Mouse (Mus musculus) brown adipose tissue, adult 24 weeks (tissue): ENCODE results near the gene Tmem119. TPM values are rescaled to one million over a fixed set of nuclear protein-coding genes. Genes with fewer than 3 reads are reported as not detected.
"Not testable (repeated sequence)": the region's sequence is repeated elsewhere in the genome, so short reads cannot be mapped to it uniquely, and the experiment has no call there.

Experiments
- H3K27ac ChIP-seq: fragments of 200-500 bp; replicated peaks from 2 replicates; pipeline ENCODE4 v1.5.1; 2012; ENCODE audit warnings: low read depth, mild to moderate bottlenecking, low read length
- H3K4me1 ChIP-seq: fragments of 200-500 bp; 2 replicates; pipeline ENCODE4 v1.6.1; 2012; ENCODE audit warnings: low read length, mixed read lengths; ENCODE audit not compliant: control insufficient read depth, insufficient read depth, insufficient read length
- H3K4me3 ChIP-seq: fragments of 200-500 bp; 2 replicates; pipeline ENCODE4 v1.5.1; 2012; ENCODE audit warnings: low read depth, mild to moderate bottlenecking, low read length, moderate library complexity; ENCODE audit not compliant: insufficient read depth
- polyA plus RNA-seq: library from polyadenylated mRNA; stranded (reverse); fragments of >200 nt; gene quantifications from 2 replicates; pipeline ENCODE4 v1.2.4, GENCODE M21; 2012; ENCODE audit not compliant: missing spikeins, insufficient read depth, insufficient read length

Gene Tmem119
- polyA plus RNA-seq, 1 experiment, result 1.5 TPM

GRCm38 (mm10) chr5:113829566-113830291 lies 29.4 kb upstream of the Tmem119 start:
- Histone ChIP-seq H3K27ac (peak overlapping the region; percentile 52; the same call in 1 of the 2 replicates), H3K4me3 (peak overlapping the region; percentile 52)

DNA sequence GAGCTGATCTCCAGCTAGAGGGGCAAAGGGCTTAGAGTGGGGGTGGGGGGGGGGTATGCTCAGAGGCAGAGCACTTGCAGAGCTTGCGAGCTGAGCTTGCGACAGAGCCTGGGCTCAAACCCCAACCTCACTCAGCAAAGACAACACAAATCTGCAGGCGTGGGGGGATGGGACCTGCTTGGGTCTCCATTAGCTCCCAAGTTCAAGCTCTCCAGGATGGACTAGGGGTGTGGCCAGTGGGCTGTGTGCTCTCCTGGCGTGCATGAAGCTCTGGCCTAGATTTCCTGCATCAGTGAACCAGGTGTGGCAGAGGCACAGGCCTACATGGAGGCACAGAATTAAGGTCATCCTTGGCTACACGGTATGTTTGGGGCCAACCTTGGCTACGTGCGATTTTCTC lies 28.2 kb upstream of the Tmem119 start:
- no peak overlapping the region for H3K27ac ChIP-seq
- H3K4me3 ChIP-seq, result no peak overlapping the region
- no peaks in the 10 kb centered on the region for H3K4me1 ChIP-seq

More at GRCm38 (mm10) chr5:113829566-113830291, 29.4 kb upstream of the Tmem119 start:
- H3K4me1 ChIP-seq, result no peaks in the 10 kb centered on the region

- H3K27ac ChIP-seq, result no peak overlapping the region
- H3K4me3 ChIP-seq, result no peak overlapping the region
- no peaks in the 10 kb centered on the region for H3K4me1 ChIP-seq
These were observed 27.7 kb upstream of the Tmem119 start for GRCm38 (mm10) chr5:113827991-113828411.

DNA sequence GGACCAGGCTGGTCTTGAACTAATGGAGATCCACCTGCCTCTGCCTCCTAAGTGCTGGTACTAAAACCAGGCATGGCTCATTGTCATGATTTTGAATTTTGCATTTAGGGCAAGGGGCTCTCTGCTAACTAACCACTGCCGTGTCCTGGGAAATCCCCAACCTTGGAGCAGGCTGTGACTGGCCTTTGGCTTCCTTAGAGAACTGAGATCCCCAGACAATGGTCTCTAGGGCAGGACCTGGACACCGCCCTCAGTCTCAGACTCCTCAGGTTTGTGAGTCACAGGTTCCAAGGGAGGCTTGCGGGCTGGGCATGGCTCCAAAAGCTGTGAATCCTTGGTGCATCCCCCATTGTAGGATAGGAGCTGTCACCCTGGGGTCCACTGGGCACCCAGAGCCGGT lies 26.3 kb upstream of the Tmem119 start:
- H3K4me1 ChIP-seq, result no peaks in the 10 kb centered on the region
- H3K4me3 ChIP-seq, result no peak overlapping the region
- H3K27ac ChIP-seq, result no peak overlapping the region

DNA sequence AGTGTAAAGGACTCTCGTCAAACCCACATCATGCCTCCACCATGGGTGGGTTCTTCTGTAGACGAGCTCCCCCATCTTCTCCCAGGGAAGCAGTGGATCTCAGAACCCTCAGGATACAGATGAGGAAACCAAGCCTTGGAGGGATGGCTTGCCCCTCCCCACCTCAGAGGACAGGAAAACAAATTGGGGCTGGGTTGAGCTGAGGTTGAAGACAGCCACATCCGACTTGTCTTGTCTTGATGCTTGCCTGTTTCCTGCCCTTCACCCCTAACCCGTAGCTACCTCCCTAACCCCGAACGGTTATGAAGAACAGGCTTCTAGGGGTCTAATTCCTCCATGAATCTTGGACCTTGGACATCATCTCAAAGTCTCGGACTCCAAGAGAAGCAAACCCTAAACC lies 25.2 kb upstream of the Tmem119 start:
- Histone ChIP-seq H3K4me3 (no peak overlapping the region), H3K4me1 (no peaks in the 10 kb centered on the region), H3K27ac (no peak overlapping the region)

DNA sequence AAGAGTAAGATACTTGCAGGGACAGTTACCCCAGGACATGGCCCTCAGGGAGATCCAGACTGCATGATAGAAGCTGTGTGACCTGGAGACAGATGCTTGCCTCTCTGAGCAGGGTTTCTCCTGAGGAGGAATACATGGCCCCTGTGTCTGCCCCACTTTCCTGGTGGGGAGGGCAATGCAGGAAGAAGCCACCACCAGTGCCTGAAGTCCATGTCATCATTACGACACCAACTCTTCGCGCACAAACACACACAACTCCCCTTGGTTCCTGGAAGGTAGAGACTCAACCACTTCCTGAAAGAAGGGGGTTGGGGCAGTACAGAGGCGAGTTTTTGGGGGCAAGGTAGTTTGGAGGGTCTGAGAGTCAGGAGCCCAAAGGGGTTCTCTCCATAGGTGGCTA lies 23.9 kb upstream of the Tmem119 start:
- no peak overlapping the region for H3K27ac ChIP-seq
- H3K4me3 ChIP-seq, result no peak overlapping the region
- H3K4me1 ChIP-seq, result no peaks in the 10 kb centered on the region

- Histone ChIP-seq H3K27ac (no peak overlapping the region), H3K4me3 (no peak overlapping the region)
These were observed 18.3 kb upstream of the Tmem119 start for GRCm38 (mm10) chr5:113818572-113818971.

GRCm38 (mm10) chr5:113815638-113816152 lies 15.4 kb upstream of the Tmem119 start:
- H3K4me1 ChIP-seq, result no peaks in the 10 kb centered on the region
- H3K4me3 ChIP-seq, result no peak overlapping the region
- no peak overlapping the region for H3K27ac ChIP-seq

More at GRCm38 (mm10) chr5:113818572-113818971, 18.3 kb upstream of the Tmem119 start:
- H3K4me1 ChIP-seq, result no peaks in the 10 kb centered on the region

- no peaks in the 10 kb centered on the region for H3K4me1 ChIP-seq
- no peak overlapping the region for H3K4me3 ChIP-seq
- H3K27ac ChIP-seq, result no peak overlapping the region
These were observed 14.7 kb upstream of the Tmem119 start for GRCm38 (mm10) chr5:113815041-113815389.

GRCm38 (mm10) chr5:113814111-113815040 lies 14.1 kb upstream of the Tmem119 start:
- Histone ChIP-seq H3K4me1 (no peaks in the 10 kb centered on the region), H3K27ac (no peak overlapping the region), H3K4me3 (no peak overlapping the region)

- Histone ChIP-seq H3K4me3 (no peak overlapping the region), H3K4me1 (no peaks in the 10 kb centered on the region), H3K27ac (no peak overlapping the region)
These were observed 13.3 kb upstream of the Tmem119 start for GRCm38 (mm10) chr5:113813608-113814007.

DNA sequence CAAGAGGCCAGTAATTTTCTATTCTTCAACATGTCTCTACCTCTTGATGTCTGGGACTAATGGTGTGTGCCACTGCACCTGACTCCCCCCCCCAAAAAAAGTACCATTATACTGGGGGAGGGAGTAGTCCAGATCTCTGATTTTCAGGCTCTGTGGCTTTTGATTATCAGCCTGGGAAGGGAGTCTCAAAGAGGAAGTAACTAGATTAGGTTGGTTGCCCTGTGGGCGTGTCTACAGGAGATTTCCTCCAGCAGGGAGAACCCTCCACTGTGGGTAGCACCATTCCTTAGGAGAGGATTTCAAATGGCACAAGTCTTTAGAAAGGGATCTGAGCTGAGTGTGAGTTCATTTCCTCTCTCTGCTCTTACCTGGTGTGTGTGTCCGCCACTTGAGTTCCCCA lies 12.3 kb upstream of the Tmem119 start:
- Histone ChIP-seq H3K4me3 (no peak overlapping the region), H3K27ac (no peak overlapping the region), H3K4me1 (no peaks in the 10 kb centered on the region)

DNA sequence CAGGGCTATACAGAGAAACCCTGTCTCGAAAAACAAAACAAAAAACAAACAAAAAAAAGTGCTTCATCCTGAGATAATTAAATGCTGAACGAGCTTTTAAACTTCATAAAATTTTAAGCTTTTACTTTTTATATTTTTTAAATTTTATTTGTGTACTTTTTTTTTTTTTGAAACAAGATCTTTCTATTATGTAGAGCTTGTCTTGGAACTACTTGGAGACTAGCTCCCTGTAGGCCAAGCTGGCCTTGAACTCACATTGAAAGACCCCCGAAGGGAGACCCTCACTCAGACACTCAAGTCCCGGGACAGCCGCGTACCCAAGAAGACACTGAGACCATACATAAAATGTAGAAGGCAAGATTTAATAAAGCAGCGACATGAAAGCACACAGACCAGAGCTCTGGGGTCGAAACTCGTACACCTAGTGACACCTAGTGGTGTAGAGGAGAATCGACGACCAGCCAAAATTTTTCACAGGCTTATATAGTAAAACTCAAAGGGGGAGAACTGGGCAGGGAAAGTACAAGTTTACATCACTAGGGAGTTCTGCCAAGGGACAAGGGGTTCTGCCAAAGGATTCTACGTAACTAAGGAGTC lies 11.6 kb upstream of the Tmem119 start:
- not testable (repeated sequence) for H3K27ac ChIP-seq, H3K4me1 ChIP-seq, H3K4me3 ChIP-seq

GRCm38 (mm10) chr5:113810111-113810510 lies 9.8 kb upstream of the Tmem119 start:
- no peaks in the 10 kb centered on the region for H3K4me1 ChIP-seq
- no peak overlapping the region for H3K4me3 ChIP-seq
- no peak overlapping the region for H3K27ac ChIP-seq

GRCm38 (mm10) chr5:113808177-113808576 lies 7.9 kb upstream of the Tmem119 start:
- H3K27ac ChIP-seq, result no peak overlapping the region

More at GRCm38 (mm10) chr5:113808177-113808576, 7.9 kb upstream of the Tmem119 start:
- Histone ChIP-seq H3K4me1 (no peaks in the 10 kb centered on the region), H3K4me3 (no peak overlapping the region)
